Mouse (Mus musculus): Measurements from ENCODE around the gene Chchd3. TPM values are rescaled to one million over a fixed set of nuclear protein-coding genes. Genes with fewer than 3 reads are reported as not detected.

Gene Chchd3
- polyA plus RNA-seq, 2 experiments from 2014 or later: 96.6 to 103 TPM

GRCm38 (mm10) chr6:33002988-33003387, 57.1 kb downstream of the Chchd3 start:
- ATAC-seq: no peak

- no peak for ATAC-seq
These were observed 58.8 kb downstream of the Chchd3 start for GRCm38 (mm10) chr6:33001271-33001670.

GRCm38 (mm10) chr6:32996597-32996996, 63.5 kb downstream of the Chchd3 start:
- no peak for ATAC-seq

GRCm38 (mm10) chr6:32993847-32994246, 66.2 kb downstream of the Chchd3 start:
- ATAC-seq: no peak

- no peak for ATAC-seq
These were observed 69.9 kb downstream of the Chchd3 start for GRCm38 (mm10) chr6:32990061-32990633.

- ATAC-seq: no peak
These were observed 71.5 kb downstream of the Chchd3 start for GRCm38 (mm10) chr6:32988561-32988960.

- ATAC-seq: no peak
These were observed 76.2 kb downstream of the Chchd3 start for GRCm38 (mm10) chr6:32983876-32984275.

- ATAC-seq: no peak
These were observed 78.8 kb downstream of the Chchd3 start for GRCm38 (mm10) chr6:32981253-32981652.

- no peak for ATAC-seq
These were observed 81.2 kb downstream of the Chchd3 start for GRCm38 (mm10) chr6:32978811-32979210.

- ATAC-seq: no peak
These were observed 88.1 kb downstream of the Chchd3 start for GRCm38 (mm10) chr6:32971926-32972325.

GRCm38 (mm10) chr6:32968971-32969370, 91.1 kb downstream of the Chchd3 start:
- no peak for ATAC-seq

GRCm38 (mm10) chr6:32962048-32962447, 98.0 kb downstream of the Chchd3 start:
- ATAC-seq: no peak

- ATAC-seq: no peak
These were observed 98.6 kb downstream of the Chchd3 start for GRCm38 (mm10) chr6:32961477-32961876.

- ATAC-seq: no peak
These were observed 100.1 kb downstream of the Chchd3 start for GRCm38 (mm10) chr6:32959816-32960550.

GRCm38 (mm10) chr6:32955481-32955880, 104.6 kb downstream of the Chchd3 start:
- no peak for ATAC-seq

GRCm38 (mm10) chr6:32950973-32951372, 109.1 kb downstream of the Chchd3 start:
- ATAC-seq: no peak

- no peak for ATAC-seq
These were observed 110.4 kb downstream of the Chchd3 start for GRCm38 (mm10) chr6:32949702-32950101.

GRCm38 (mm10) chr6:32947225-32947624, 112.8 kb downstream of the Chchd3 start:
- ATAC-seq: no peak

- ATAC-seq: no peak
These were observed 115.1 kb downstream of the Chchd3 start for GRCm38 (mm10) chr6:32944956-32945355.

- no peak for ATAC-seq
These were observed 116.4 kb downstream of the Chchd3 start for GRCm38 (mm10) chr6:32943651-32944050.

GRCm38 (mm10) chr6:32940299-32940698, 119.8 kb downstream of the Chchd3 start:
- no peak for ATAC-seq

GRCm38 (mm10) chr6:32937643-32938042, 122.4 kb downstream of the Chchd3 start:
- no peak for ATAC-seq

GRCm38 (mm10) chr6:32936794-32937193, 123.3 kb downstream of the Chchd3 start:
- ATAC-seq: no peak

GRCm38 (mm10) chr6:32936365-32936764, 123.7 kb downstream of the Chchd3 start:
- no peak for ATAC-seq

All from activated CD4-positive, CD25-positive, alpha-beta regulatory T cell, adult 4 months (primary cell).